Mouse (Mus musculus) brain, embryonic 14.5 days (tissue): ENCODE measurements at regions not wholly inside any gene's neighbourhood (a gene's known extent, or its start where the extent isn't known, plus 50 kb on each side); places are given as distances from the start of the nearest gene placed in this dataset.

Experiments
- CTCF ChIP-seq: fragments of 200-500 bp; IDR thresholded peaks from 2 replicates; pipeline ENCODE4 v1.5.1; 2012; ENCODE audit warnings: inconsistent platforms, mild to moderate bottlenecking, moderate library complexity, borderline replicate concordance; ENCODE audit not compliant: insufficient read depth, insufficient read length; ENCODE audit errors: extremely low read depth
- POLR2A ChIP-seq: fragments of 200-500 bp; IDR thresholded peaks from 2 replicates; pipeline ENCODE4 v1.6.1; 2012; ENCODE audit warnings: mild to moderate bottlenecking, inconsistent platforms, borderline replicate concordance; ENCODE audit not compliant: poor library complexity, insufficient read depth, insufficient read length, severe bottlenecking; ENCODE audit errors: extremely low read depth

DNA sequence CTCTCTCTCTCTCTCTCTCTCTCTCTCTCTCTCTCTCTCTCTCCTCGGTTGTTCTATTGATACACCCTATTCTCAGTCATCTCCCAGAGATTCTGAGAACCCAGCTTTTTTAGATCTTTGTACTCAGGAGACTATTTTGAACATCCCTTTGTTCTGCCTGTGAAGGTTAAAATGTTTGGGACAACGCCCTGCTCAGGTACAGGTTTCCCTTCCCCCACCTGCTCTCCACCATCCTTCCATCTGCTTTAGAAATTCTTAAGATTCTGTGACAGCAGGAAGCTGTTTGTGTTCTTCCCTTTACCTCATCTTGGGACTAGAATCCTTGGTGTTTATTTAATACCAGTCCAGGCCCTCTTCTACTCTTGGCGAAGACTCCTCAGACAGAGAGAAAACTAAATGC, 319.6 kb downstream of the Icos start:
- TF ChIP-seq POLR2A (no peak), CTCF (no peak)
